Mouse (Mus musculus): ENCODE data around the gene Slf2. TPM values are rescaled to one million over a fixed set of nuclear protein-coding genes. Genes with fewer than 3 reads are reported as not detected.
A peak's percentile ranks its signal among the peaks of the same experiment; 100 is the strongest.

Gene Slf2
- polyA plus RNA-seq, 1 experiment, result 9.1 TPM

DNA sequence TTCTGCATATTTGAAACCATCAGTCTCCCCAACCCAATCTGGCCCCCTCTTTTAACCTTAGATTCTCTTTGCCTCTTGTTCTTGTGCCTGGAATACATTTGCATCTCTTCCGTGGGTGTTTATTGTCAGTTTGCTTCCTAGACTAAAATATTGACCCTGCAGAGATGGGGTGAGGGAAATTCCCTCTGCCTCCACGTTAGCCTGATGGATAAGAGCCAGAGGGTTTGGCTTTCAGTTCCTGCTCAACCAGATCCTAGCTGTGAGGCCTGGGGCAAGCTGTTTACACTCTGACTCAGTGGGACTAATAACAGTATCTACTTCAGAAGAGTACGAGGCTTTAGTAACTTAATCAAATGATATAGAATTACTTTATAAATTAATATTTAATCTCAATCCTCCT lies 32.3 kb upstream of the Slf2 start:
- TF ChIP-seq MAX (IDR thresholded peaks at IDR 0.05) (no peak), MYOG (IDR thresholded peaks at IDR 0.05; ENCODE audit: control insufficient read depth, extremely low read depth, insufficient read length) (no peak), CTCF (IDR thresholded peaks at IDR 0.05; ENCODE audit: control insufficient read depth, insufficient read depth, insufficient read length) (no peak), USF1 (IDR thresholded peaks at IDR 0.05; ENCODE audit: low read depth) (no peak), MYOD1 (IDR thresholded peaks at IDR 0.05; ENCODE audit: control insufficient read depth, insufficient read length, low read depth) (no peak), CEBPB (IDR thresholded peaks at IDR 0.05; ENCODE audit: low read depth) (no peak), FOSL1 (IDR thresholded peaks at IDR 0.05; ENCODE audit: insufficient read depth, low read length, poor library complexity, severe bottlenecking) (no peak)
- Histone ChIP-seq H3K79me3 (ENCODE audit: low read depth) (no peaks in the 10 kb centered on the region), H3K4me3 (ENCODE audit: insufficient read depth, poor library complexity, severe bottlenecking) (no peak overlapping the region)

DNA sequence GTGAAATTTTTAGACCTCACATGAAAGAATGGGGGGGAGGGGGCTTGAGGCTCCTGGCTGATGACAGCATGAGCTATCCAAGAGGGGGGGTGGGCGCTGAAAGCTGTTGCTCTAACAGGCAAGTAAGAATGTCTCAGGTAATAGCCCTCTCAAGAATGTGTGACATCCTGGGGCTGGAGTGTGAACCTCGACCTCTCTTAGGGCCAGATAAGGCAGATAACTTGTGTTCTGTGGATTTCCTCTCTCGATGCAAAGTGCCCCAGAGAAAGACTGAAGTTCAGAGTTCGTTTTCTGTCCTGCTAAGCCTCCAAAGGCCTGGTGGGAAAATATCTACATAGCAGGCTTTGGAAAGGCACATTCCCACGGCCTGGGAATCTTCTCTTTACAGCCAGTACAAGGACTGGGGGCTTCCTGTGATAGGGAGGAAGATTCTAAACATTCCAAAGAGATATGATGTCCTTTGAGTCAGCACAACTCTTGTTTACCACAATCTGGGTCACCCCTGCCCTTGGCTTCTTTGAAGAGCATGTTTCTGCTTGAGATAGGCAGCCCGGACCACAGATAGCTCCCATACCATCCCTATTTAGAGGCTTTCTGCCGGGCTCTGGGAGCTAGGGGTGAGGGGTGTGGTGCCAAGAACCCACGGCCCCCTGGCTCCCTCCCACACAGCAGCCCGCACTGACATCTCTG lies 31.7 kb upstream of the Slf2 start:
- Histone ChIP-seq H3K79me2 (ENCODE audit: control insufficient read depth, insufficient read depth) (no peaks in the 10 kb centered on the region), H3K4me3 (ENCODE audit: insufficient read depth, poor library complexity, severe bottlenecking) (no peak overlapping the region), H3K27me3 (ENCODE audit: control insufficient read depth, insufficient read depth, insufficient read length) (no peaks in the 10 kb centered on the region), H3ac (ENCODE audit: control insufficient read depth, insufficient read length, low read depth) (no peak overlapping the region), H3K36me3 (ENCODE audit: control insufficient read depth, insufficient read depth) (no peaks in the 10 kb centered on the region), H3K79me3 (ENCODE audit: low read depth) (no peaks in the 10 kb centered on the region)
- no peak for TF ChIP-seq FOSL1 (IDR thresholded peaks at IDR 0.05; ENCODE audit: insufficient read depth, low read length, poor library complexity, severe bottlenecking)
- TF ChIP-seq USF1 (IDR thresholded peaks at IDR 0.05; ENCODE audit: low read depth), result no peak
- no peak for TF ChIP-seq CTCF (IDR thresholded peaks at IDR 0.05; ENCODE audit: control insufficient read depth, insufficient read depth, insufficient read length)

More for the DNA sequence above, 32.3 kb upstream of the Slf2 start:
- Histone ChIP-seq H3K36me3 (ENCODE audit: control insufficient read depth, insufficient read depth) (no peaks in the 10 kb centered on the region), H3ac (ENCODE audit: control insufficient read depth, insufficient read length, low read depth) (no peak overlapping the region), H3K27me3 (ENCODE audit: control insufficient read depth, insufficient read depth, insufficient read length) (no peaks in the 10 kb centered on the region), H3K79me2 (ENCODE audit: control insufficient read depth, insufficient read depth) (no peaks in the 10 kb centered on the region)

DNA sequence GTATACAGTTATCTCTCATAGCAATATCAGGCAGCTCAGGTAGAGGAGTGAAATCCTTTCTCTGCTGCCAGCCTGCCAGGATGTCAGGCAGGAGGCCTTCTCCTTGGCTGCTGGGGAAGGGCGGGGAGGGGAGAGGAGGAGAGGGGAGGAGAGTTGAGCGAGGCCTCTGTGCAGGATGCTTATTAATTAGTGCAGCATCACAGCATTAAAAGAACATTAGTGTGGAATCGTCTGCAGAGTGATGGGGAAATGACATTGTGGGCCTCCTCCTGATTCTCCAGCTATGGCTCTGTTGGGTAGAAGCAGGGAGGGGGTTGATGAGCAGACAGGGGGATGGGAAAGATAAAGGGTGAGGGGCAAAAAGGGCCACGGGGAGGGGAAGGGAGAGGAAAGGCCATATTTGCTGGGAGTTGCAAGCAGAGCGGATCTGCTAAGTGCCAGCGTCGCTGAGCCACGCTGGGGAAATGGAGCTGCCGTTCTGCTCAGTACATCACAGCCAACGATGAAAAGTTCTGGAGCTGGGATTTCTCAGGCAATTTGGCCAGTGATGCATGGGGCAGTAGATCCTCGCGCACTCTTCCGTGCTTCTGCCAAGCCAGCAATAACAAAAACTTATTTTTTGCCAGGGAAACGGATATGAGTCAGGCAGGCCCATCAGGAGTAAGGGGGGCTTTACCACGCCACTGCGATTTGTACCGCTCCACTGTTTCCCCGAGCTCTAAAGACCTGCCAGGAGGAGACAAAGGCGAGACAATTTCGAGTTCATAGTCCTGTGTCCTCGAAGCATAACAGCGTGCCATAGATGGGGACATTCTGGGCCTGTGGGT lies 30.8 kb upstream of the Slf2 start:
- no peaks in the 10 kb centered on the region for H3K79me2 ChIP-seq (ENCODE audit: control insufficient read depth, insufficient read depth)
- H3K27me3 ChIP-seq (ENCODE audit: control insufficient read depth, insufficient read depth, insufficient read length), result no peaks in the 10 kb centered on the region
- no peaks in the 10 kb centered on the region for H3K36me3 ChIP-seq (ENCODE audit: control insufficient read depth, insufficient read depth)
- H3K4me3 ChIP-seq (ENCODE audit: insufficient read depth, poor library complexity, severe bottlenecking), result no peak overlapping the region
- H3ac ChIP-seq (ENCODE audit: control insufficient read depth, insufficient read length, low read depth), result peak overlapping the region; percentile 14
- TF ChIP-seq USF1 (IDR thresholded peaks at IDR 0.05; ENCODE audit: low read depth) (no peak), CEBPB (IDR thresholded peaks at IDR 0.05; ENCODE audit: low read depth) (no peak), CTCF (IDR thresholded peaks at IDR 0.05; ENCODE audit: control insufficient read depth, insufficient read depth, insufficient read length) (no peak), MYOD1 (IDR thresholded peaks at IDR 0.05; ENCODE audit: control insufficient read depth, insufficient read length, low read depth) (no peak), FOSL1 (IDR thresholded peaks at IDR 0.05; ENCODE audit: insufficient read depth, low read length, poor library complexity, severe bottlenecking) (no peak), MAX (IDR thresholded peaks at IDR 0.05) (no peak), MYOG (IDR thresholded peaks at IDR 0.05; ENCODE audit: control insufficient read depth, extremely low read depth, insufficient read length) (no peak)
- H3K79me3 ChIP-seq (ENCODE audit: low read depth), result no peaks in the 10 kb centered on the region

DNA sequence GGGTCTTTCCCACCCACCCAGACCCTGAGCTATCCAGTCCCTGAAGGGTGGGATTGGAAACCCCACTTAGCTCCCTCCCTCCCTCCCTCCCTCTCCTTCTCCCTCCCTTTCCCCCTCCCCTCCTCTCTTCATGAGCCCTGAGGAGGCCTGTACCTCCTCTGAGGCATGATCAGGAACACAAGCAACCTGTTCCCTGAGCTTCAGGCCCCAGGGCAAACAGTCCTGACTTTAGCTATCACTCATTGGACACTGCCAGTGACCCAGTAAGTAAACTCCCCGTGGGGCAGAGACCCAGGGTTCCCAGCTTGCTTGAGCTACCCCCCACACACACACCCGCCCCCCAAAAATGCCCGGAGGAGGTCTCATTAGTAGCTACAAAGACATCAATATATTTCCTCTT lies 29.9 kb upstream of the Slf2 start:
- Histone ChIP-seq H3K79me2 (ENCODE audit: control insufficient read depth, insufficient read depth) (no peaks in the 10 kb centered on the region), H3K27me3 (ENCODE audit: control insufficient read depth, insufficient read depth, insufficient read length) (no peaks in the 10 kb centered on the region), H3K4me3 (ENCODE audit: insufficient read depth, poor library complexity, severe bottlenecking) (no peak overlapping the region), H3K79me3 (ENCODE audit: low read depth) (no peaks in the 10 kb centered on the region), H3ac (ENCODE audit: control insufficient read depth, insufficient read length, low read depth) (no peak overlapping the region), H3K36me3 (ENCODE audit: control insufficient read depth, insufficient read depth) (no peaks in the 10 kb centered on the region)
- no peak for TF ChIP-seq FOSL1 (IDR thresholded peaks at IDR 0.05; ENCODE audit: insufficient read depth, low read length, poor library complexity, severe bottlenecking)
- no peak for TF ChIP-seq MYOD1 (IDR thresholded peaks at IDR 0.05; ENCODE audit: control insufficient read depth, insufficient read length, low read depth)
- no peak for TF ChIP-seq CTCF (IDR thresholded peaks at IDR 0.05; ENCODE audit: control insufficient read depth, insufficient read depth, insufficient read length)
- TF ChIP-seq USF1 (IDR thresholded peaks at IDR 0.05; ENCODE audit: low read depth), result no peak
- TF ChIP-seq CEBPB (IDR thresholded peaks at IDR 0.05; ENCODE audit: low read depth), result no peak
- TF ChIP-seq MAX (IDR thresholded peaks at IDR 0.05), result no peak
- no peak for TF ChIP-seq MYOG (IDR thresholded peaks at IDR 0.05; ENCODE audit: control insufficient read depth, extremely low read depth, insufficient read length)

DNA sequence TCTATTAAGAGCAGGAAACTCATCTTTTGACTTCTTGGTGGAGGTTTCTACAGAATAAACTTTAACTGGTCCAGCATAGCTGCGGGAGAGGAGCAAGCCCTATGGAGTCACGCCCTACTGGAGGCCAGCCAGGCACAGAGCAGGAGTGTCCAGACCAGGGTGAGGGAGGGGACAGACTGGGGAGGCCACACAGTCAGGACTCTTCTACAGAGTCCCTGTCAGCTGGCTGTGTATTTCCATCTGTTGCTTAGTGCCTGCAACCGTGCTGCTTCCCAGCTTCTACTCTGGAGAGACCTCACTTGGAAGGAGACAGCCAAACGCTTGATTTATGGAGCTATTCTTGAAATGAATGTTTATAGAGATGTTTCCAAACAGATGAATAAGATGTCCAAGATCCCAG lies 28.6 kb upstream of the Slf2 start:
- no peak overlapping the region for H3ac ChIP-seq (ENCODE audit: control insufficient read depth, insufficient read length, low read depth)
- no peaks in the 10 kb centered on the region for H3K79me3 ChIP-seq (ENCODE audit: low read depth)
- no peak overlapping the region for H3K4me3 ChIP-seq (ENCODE audit: insufficient read depth, poor library complexity, severe bottlenecking)
- H3K79me2 ChIP-seq (ENCODE audit: control insufficient read depth, insufficient read depth), result no peaks in the 10 kb centered on the region
- no peaks in the 10 kb centered on the region for H3K27me3 ChIP-seq (ENCODE audit: control insufficient read depth, insufficient read depth, insufficient read length)
- TF ChIP-seq CEBPB (IDR thresholded peaks at IDR 0.05; ENCODE audit: low read depth), result no peak
- TF ChIP-seq FOSL1 (IDR thresholded peaks at IDR 0.05; ENCODE audit: insufficient read depth, low read length, poor library complexity, severe bottlenecking), result no peak
- TF ChIP-seq USF1 (IDR thresholded peaks at IDR 0.05; ENCODE audit: low read depth), result no peak
- no peak for TF ChIP-seq MYOD1 (IDR thresholded peaks at IDR 0.05; ENCODE audit: control insufficient read depth, insufficient read length, low read depth)
- TF ChIP-seq CTCF (IDR thresholded peaks at IDR 0.05; ENCODE audit: control insufficient read depth, insufficient read depth, insufficient read length), result no peak
- TF ChIP-seq MYOG (IDR thresholded peaks at IDR 0.05; ENCODE audit: control insufficient read depth, extremely low read depth, insufficient read length), result no peak
- TF ChIP-seq MAX (IDR thresholded peaks at IDR 0.05), result no peak
- no peaks in the 10 kb centered on the region for H3K36me3 ChIP-seq (ENCODE audit: control insufficient read depth, insufficient read depth)

All from C2C12 (cell line).